Mouse (Mus musculus) ovary, postnatal 36 days (tissue): ENCODE data around the gene Drd1.

Source experiments
- DNase-seq: peaks from one replicate; pipeline ENCODE4 v3.0.0; 2022; ENCODE audit warnings: low spot score, mixed read lengths

Drd1 gene

GRCm38 (mm10) chr13:54073066-54073465 is 17.6 kb upstream of the Drd1 start:
- no peak for DNase-seq

DNA sequence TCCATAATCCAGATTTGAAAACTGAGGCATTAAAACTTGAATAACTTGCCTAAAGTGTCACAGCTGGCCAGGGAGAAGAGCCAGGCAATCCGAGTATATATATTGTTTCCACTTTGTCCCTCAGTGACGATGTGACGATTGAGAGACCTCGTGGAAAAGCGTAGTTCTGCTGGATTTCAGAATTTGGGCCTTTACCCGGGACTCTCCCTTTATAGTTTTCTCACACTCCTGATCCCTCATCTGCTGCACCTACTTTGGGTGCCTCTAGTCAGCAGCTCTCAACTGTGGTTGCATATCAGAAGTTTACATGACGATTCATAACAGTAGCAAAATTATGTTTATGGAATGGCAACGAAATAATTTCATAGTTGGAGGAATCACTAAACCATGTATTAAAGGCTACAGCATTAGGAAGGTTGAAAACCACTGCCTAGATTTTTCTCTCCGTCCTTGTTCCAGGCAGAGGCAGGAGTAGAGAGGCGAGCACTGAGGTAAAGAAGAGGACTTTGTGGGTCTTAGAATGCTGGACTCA is 17.1 kb upstream of the Drd1 start:
- DNase-seq = no peak

DNA sequence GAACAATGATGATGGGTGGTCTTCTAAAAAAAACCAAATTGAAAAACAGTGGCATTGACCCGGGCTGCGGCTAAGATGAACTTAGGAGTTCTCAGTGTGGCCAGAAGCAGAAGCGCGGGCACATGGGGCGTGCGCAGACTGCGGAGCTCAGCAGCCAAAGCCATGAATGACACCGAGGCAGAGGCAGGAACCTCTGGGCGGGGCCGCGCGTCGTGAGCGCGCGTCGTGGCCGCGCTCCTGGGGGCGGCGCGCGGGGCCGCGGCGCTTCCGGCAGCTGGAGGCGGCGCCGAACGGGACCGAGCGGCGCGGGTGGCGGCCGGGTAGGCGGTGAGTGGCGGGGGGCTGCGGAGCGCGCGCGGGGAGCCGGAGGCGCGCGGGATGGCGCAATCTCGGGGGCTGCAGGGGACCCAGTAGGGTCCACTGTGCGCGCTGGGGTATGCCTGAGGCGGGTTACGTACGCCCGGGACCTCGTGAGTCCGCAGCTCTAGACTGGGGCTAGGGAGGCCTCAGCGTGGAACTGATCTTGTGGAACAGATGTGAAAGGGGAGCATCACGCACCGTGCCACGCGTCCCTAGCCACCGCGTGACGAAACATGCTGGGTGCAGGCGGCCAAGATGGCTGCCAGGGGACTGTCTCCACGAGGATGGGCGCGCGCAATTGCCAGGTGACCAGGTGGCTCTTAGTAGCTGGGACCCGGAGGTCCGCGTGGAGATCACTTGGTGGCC is 16.3 kb upstream of the Drd1 start, which contains the start of gene Sfxn1:
Gene Sfxn1 (plus strand): TSS at position 264 of the 726 bp plus-strand sequence.
- DNase-seq = peak; percentile 77

GRCm38 (mm10) chr13:54071011-54071410 is 15.5 kb upstream of the Drd1 start:
- DNase-seq = no peak

- DNase-seq = no peak
These were observed 12.2 kb upstream of the Drd1 start for GRCm38 (mm10) chr13:54067617-54068166.

GRCm38 (mm10) chr13:54066081-54066746 is 10.7 kb upstream of the Drd1 start:
- DNase-seq = no peak

DNA sequence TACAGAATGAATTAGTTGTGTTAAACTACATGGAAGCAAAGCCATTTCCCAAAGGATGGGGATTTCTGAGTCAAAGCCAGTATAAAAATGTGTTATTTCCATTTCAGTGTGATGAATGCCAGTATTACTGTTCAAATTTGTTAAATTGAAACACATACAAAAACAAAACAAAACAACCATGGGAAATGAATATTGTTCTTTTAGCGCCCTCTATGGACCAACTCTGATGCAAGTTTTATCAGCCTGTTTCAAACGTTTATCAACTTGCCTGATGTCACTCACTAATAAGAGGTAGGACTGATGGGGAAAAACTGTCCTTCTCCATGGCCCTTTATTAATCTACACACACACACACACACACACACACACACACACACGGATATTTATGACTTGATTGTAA is 7.8 kb upstream of the Drd1 start:
- no peak for DNase-seq

- no peak for DNase-seq
These were observed 6.6 kb upstream of the Drd1 start for GRCm38 (mm10) chr13:54062068-54062467.

- no peak for DNase-seq
These were observed 543 bp downstream of the Drd1 start for GRCm38 (mm10) chr13:54054962-54055361.

GRCm38 (mm10) chr13:54051641-54052040 is 3.9 kb downstream of the Drd1 start:
- no peak for DNase-seq

DNA sequence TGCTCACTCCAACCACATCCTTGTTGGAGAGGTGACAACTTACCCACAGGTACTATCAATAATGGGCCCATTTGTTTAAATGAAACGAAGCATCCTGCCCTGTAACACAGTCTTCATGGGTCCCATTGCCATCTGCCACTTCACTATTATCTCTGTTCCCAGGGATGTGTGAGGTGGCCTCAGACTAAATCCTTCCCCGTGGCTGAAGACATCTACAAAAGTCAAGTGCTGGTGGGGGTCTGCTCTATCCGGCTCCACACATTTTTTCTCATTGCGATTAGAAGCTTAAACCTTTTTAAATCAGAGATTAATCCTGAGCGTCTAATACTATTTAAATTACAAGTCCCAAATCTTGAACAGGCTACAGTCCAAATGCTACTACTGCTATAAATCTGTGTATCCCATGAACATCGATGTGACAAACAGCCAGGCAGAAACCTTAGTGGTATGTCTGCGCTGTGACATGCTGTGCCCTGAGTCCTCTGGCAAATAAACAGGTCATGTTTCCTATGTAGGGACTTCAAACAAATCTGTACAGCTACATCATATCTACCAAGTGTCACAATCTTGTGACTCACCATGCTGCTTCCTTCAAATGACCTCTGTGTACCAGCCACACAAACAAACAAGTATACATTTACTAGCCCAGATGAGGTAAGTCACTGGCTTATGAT is 6.7 kb downstream of the Drd1 start:
- no peak for DNase-seq

DNA sequence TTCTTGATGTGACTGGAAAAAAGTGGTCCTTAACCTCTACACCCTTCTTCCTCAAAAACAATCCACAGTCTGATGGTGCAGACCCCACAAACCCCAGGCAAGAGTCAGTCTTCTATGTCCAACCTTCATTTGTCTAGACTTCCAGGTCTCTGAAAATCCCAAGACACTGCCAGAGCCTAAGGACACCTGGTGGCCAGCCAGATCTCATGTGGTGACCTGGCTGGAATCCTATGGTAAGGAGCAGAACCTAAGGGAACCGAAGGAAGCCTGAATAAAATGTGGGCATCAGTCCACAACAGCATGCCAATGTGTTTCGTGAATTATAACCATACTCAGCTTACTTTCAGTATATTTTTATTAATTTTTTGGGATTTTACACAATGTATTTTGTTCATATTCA is 15.2 kb downstream of the Drd1 start:
- DNase-seq = no peak

- no peak for DNase-seq
These were observed 17.6 kb downstream of the Drd1 start for GRCm38 (mm10) chr13:54037936-54038335.

DNA sequence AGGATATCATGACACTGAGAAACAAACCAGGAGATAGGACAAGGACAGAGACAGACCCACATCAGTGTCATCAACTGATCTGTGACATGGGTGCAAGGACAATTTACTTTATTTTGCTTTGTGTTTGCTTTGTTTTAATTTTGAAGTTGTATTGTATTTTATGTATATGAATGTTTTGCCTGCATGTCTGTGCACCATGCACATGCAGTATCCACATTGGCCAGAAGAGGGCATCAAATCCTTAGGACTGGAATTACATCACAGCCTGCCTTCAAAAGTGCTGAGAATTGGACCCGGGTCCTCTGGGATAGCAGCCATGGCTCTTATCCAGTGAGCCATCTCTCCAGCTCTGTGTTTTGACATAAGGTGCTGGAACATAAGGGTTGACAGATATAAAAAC is 20.0 kb downstream of the Drd1 start:
- DNase-seq = no peak

DNA sequence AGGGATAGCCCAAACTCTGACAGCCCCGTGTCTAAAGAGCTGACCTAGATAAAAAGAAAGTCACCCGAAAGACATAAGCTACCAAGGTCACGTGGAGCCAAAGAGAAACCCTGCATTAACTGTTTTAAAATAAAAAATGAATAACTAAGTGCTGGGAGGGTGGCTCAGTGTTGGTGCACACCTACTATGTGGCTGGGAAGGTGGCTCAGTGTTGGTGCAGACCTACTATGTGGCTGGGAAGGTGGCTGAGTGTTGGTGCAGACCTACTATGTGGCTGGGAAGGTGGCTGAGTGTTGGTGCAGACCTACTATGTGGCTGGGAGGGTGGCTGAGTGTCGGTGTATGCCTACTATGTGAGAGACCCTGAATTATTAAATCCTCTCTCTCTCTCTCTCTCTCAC is 21.9 kb downstream of the Drd1 start:
- DNase-seq = no peak

DNA sequence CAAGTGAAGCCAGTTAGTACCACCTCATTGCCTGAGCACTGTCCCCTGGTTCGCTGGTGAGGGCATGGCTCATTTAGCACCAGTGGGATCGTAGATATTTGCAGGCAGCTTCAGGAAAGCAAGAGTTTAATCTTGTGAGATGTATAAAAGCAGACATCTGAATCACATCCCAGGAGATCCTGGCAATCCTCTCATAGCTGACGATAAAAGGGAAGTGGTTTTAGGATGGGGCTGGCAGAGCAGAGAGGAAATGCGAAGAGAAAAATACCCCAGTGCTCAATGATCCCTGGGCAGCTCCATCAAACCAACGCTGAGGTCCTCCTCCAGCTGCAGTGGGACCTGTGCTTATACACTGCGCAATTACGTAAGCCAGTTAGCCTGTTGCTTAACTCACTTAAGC is 28.4 kb downstream of the Drd1 start:
- no peak for DNase-seq

GRCm38 (mm10) chr13:54023311-54023710 is 32.2 kb downstream of the Drd1 start:
- no peak for DNase-seq

DNA sequence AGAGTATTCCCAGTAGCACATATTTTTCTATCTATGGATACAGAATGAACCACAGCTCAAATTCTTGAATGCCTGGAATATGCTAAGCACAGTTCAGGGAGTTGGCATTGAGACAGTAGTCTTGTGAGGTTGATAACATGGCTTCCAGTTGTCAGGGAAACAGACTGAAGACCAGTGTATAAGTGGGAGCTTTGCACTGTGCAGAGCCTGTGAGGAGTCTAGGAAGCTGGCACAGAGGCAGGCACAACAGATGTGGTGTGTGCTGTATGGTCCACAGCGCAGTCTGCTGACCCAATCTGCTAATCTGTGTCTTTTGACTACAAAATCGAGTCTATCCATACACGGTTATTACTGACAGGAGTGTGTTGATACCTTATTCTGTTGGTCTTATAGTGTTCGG is 46.8 kb downstream of the Drd1 start:
- no peak for DNase-seq
